Mouse (Mus musculus) left cerebral cortex, postnatal 25 days (tissue): ENCODE results near the gene Leo1. TPM values are rescaled to one million over a fixed set of nuclear protein-coding genes. Genes with fewer than 3 reads are reported as not detected.

Experiments used
- total RNA-seq, 2 experiments: library from RNA; stranded (reverse); gene quantifications; 2 replicates each; pipeline ENCODE4 v1.2.3; 2021

Gene Leo1
- total RNA-seq, 2 experiments from 2014 or later, result 25.5 to 29.1 TPM

Other genes with a start within 250 kb of the Leo1 start
- gene Myo5c, start 209.5 kb upstream of the Leo1 start, total RNA-seq, result 1 to 10 TPM; 3.0 to 4.2 TPM
- gene Gnb5, start 135.2 kb upstream of the Leo1 start, total RNA-seq, result 100 to 1,000 TPM; 151 to 154 TPM
- gene Bcl2l10, start 93.8 kb upstream of the Leo1 start, total RNA-seq, result not detected
- gene Mapk6, start 31.5 kb upstream of the Leo1 start, total RNA-seq, result 10 to 100 TPM; 73.1 to 74.8 TPM
- gene Tmod3, start 118.1 kb downstream of the Leo1 start, total RNA-seq, result 10 to 100 TPM; 47.2 to 53.0 TPM
- gene Tmod2, start 169.8 kb downstream of the Leo1 start, total RNA-seq, result 100 to 1,000 TPM; 376 to 383 TPM
- gene Lysmd2, start 184.2 kb downstream of the Leo1 start, total RNA-seq, result 10 to 100 TPM; 68.1 to 69.2 TPM
- gene Scg3, start 242.5 kb downstream of the Leo1 start, total RNA-seq, result 100 to 1,000 TPM; 296 to 315 TPM